Mouse (Mus musculus): ENCODE results near the gene Arhgef28.

The Arhgef28 gene

GRCm38 (mm10) chr13:98183157-98183878 lies 22.9 kb downstream of the Arhgef28 start:
- peak; percentile 5 to 19 for DNase-seq

GRCm38 (mm10) chr13:98182330-98182729 lies 23.9 kb downstream of the Arhgef28 start:
- DNase-seq = no peak

GRCm38 (mm10) chr13:98180636-98181035 lies 25.6 kb downstream of the Arhgef28 start:
- DNase-seq = no peak

- DNase-seq = no peak
Measured at GRCm38 (mm10) chr13:98175323-98176007, 30.8 kb downstream of the Arhgef28 start.

- no peak for DNase-seq
Measured at GRCm38 (mm10) chr13:98173008-98173407, 33.2 kb downstream of the Arhgef28 start.

- peak; percentile 4 to 13 for DNase-seq
Measured at GRCm38 (mm10) chr13:98172365-98172764, 33.9 kb downstream of the Arhgef28 start.

- DNase-seq = no peak
Measured at GRCm38 (mm10) chr13:98171706-98172105, 34.5 kb downstream of the Arhgef28 start.

GRCm38 (mm10) chr13:98171257-98171656 lies 35.0 kb downstream of the Arhgef28 start:
- DNase-seq = no peak

GRCm38 (mm10) chr13:98164878-98165277 lies 41.4 kb downstream of the Arhgef28 start:
- DNase-seq = no peak

GRCm38 (mm10) chr13:98161496-98161895 lies 44.7 kb downstream of the Arhgef28 start:
- DNase-seq = no peak

- DNase-seq = no peak
Measured at GRCm38 (mm10) chr13:98156656-98157055, 49.6 kb downstream of the Arhgef28 start.

GRCm38 (mm10) chr13:98152759-98153158 lies 53.5 kb downstream of the Arhgef28 start:
- no peak for DNase-seq

GRCm38 (mm10) chr13:98147532-98147931 lies 58.7 kb downstream of the Arhgef28 start:
- DNase-seq = no peak

GRCm38 (mm10) chr13:98146573-98147160 lies 59.6 kb downstream of the Arhgef28 start:
- DNase-seq = no peak

GRCm38 (mm10) chr13:98145310-98145709 lies 60.9 kb downstream of the Arhgef28 start:
- no peak for DNase-seq

GRCm38 (mm10) chr13:98143000-98143399 lies 63.2 kb downstream of the Arhgef28 start:
- DNase-seq = no peak

GRCm38 (mm10) chr13:98140626-98141025 lies 65.6 kb downstream of the Arhgef28 start:
- DNase-seq = no peak

- DNase-seq = peak in 1 of 2 experiments; percentile 21
Measured at GRCm38 (mm10) chr13:98138786-98139185, 67.5 kb downstream of the Arhgef28 start.

GRCm38 (mm10) chr13:98135890-98136555 lies 70.2 kb downstream of the Arhgef28 start:
- DNase-seq = peak in 1 of 2 experiments; percentile 24

GRCm38 (mm10) chr13:98132951-98133350 lies 73.3 kb downstream of the Arhgef28 start:
- no peak for DNase-seq

- no peak for DNase-seq
Measured at GRCm38 (mm10) chr13:98132264-98132663, 74.0 kb downstream of the Arhgef28 start.

GRCm38 (mm10) chr13:98125666-98126065 lies 80.6 kb downstream of the Arhgef28 start:
- no peak for DNase-seq

- no peak for DNase-seq
Measured at GRCm38 (mm10) chr13:98124113-98124745, 82.0 kb downstream of the Arhgef28 start.
